Mouse (Mus musculus): ENCODE measurements around the gene Bmp10. TPM values are rescaled to one million over a fixed set of nuclear protein-coding genes. Genes with fewer than 3 reads are reported as not detected.

The Bmp10 gene
- not detected for total RNA-seq (2021)
- long read RNA-seq, experiment 1 = 0 reads
- long read RNA-seq, experiment 2 = 0 reads

DNA sequence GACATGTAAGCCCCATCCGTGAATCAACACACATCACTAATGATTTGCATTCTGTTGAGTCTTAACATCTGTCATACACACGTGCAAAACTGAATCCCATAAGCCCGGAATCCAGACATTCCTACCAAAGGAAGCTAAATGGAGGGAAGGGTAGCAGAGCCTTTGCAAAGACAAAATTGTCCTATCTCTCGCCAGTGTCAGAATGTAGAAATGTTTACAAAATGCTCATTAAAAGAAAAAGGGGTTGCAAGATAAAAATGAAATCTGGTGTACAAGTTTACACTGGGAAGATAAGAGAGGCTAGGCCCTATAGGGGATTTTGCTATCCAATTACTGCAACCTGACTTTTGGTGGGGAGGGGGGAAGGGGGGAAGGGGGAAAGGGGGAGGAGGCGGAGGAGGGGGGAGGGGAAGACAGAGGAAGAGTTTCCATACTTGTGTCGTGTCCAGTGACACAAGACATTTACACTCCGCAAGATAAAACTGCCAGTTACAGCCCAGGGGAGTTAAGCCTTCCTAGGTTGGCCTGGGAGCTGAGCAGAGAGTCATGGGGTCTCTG, at the start of gene Bmp10:
Gene Bmp10, plus strand, starts transcription at position 508 of the 558 bp plus-strand sequence.
- DNase-seq (ENCODE audit: low spot score in 2 of 2) = no peak
- intact Hi-C loops (cut with DNase I) = no loop called here

DNA sequence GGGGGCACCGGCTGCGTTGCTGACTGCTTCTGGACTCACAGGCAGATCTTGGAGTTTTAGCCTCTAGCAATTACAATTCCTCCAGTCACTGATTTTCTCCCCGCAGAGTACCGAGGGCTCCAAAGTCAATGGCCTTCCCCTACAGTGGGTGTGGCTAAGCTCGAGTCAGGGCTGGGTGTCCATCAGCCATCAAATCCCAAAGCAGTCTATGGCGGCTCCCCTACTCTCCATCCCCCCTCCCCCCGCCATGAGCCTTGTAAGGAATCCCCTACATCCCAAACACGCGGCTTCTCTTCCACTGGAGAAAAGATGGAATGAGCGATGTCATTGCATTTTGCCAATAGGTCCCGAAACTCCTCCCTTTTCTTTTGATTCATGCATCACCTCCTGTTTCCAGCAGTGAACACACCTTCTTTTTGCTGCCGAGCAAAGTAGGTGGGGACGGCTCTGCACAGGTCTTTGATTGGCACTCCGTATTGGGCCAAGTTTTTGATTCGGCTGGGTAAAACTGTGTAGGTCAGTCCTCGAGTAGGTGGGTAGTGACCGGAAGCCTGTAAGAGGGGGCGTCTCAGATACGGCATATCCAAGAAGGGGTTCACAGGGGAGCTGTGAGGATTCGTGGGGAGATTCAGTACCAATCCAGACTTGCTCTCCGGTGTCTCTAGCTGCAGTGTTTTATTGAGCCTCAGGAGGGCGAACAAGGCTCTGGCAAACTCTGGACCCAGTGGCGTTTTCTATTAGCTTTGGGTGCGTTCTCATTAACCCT, 44.7 kb upstream of the Bmp10 start:
- intact Hi-C loops (cut with DNase I) = no loop called here

DNA sequence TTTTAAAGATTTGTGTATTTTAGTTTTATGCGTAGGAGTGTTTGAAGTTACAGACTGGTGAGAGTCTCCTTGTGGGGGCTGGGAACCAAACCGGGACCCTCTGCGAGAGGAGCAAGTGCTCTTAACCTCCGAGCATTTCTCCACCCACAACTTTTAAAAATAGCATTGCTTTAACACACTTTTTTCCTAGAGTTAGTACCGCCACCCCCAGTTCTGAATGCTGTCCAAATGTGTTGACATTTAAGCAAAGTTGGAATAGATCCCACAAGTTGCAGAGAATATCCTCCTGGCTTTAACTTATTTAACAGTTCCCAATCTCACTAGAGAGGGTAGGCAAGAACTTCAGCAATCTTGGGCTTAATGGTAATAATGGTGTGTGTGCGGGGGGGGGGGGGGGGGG, 44.0 kb upstream of the Bmp10 start:
- peak; percentile 40 to 76 for DNase-seq (ENCODE audit: low spot score in 2 of 2)
- intact Hi-C loops (cut with DNase I) = no loop called here

More for the DNA sequence above, 44.7 kb upstream of the Bmp10 start:
- peak; percentile 38 to 44 for DNase-seq (ENCODE audit: low spot score in 2 of 2)

GRCm38 (mm10) chr6:87386203-87386602, 42.6 kb upstream of the Bmp10 start:
- intact Hi-C loops (cut with DNase I) = loop anchor here (1.0 to 2.0 kb wide), 2 partner anchors 51 to 285 kb away; partner anchors contain the start of gene Antxr1
- DNase-seq (ENCODE audit: low spot score in 2 of 2) = peak; percentile 81 to 87

DNA sequence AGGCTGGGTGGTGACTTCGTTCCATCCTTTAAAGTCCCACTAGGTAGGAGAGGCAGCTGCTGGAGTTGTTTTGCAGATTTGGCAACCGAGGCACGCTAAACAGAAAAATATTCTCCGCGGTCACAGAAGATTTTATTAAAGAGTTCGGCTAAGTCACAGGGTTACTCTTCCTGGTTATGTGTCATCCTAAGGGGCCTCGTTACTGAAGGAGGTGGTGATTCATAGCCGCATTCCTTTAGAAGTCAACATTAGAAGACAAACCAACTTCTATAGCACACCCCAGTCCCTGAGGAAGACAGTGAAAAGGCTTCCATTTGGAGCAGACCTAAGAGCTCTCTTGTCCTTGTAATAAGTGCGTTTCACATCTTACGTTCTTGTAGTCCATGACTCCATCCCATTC, 42.1 kb upstream of the Bmp10 start:
- no peak for DNase-seq (ENCODE audit: low spot score in 2 of 2)
- intact Hi-C loops (cut with DNase I) = loop anchor here (1.0 to 2.0 kb wide), 2 partner anchors 52 to 285 kb away; partner anchors contain the start of gene Antxr1

DNA sequence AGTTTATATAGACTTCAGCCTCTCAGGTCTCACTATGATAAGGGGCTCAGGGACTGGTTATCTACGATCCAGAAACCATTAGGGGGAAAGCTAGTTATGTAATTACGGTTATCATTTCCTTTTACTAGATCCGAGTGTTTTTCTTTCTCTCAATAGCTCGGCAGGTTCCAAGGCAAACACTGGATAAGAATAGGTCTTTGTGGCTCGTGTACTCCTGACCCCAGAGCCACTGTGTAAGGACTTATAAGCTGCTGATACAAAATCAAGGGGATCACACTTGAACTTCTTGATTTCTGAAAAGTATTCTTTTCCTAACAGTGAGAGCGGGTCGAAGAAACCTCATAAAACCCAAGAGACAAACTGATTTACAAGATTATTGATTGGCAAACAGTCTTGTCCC, 39.9 kb upstream of the Bmp10 start, which contains the start of gene Gkn3:
Gene Gkn3, minus strand, starts transcription at position 59 of the 400 bp plus-strand sequence.
- DNase-seq (ENCODE audit: low spot score in 2 of 2) = no peak
- intact Hi-C loops (cut with DNase I) = no loop called here

GRCm38 (mm10) chr6:87389455-87389989, 39.3 kb upstream of the Bmp10 start:
- DNase-seq (ENCODE audit: low spot score in 2 of 2) = no peak
- intact Hi-C loops (cut with DNase I) = no loop called here

GRCm38 (mm10) chr6:87393466-87394205, 35.2 kb upstream of the Bmp10 start:
- DNase-seq (ENCODE audit: low spot score in 2 of 2) = no peak
- intact Hi-C loops (cut with DNase I) = no loop called here

- no peak for DNase-seq (ENCODE audit: low spot score in 2 of 2)
- intact Hi-C loops (cut with DNase I) = loop anchor here (5.0 kb wide), 2 partner anchors 53 to 128 kb away; no protein-coding TSS in a partner anchor
Observed at GRCm38 (mm10) chr6:87394783-87395182, 34.0 kb upstream of the Bmp10 start.

DNA sequence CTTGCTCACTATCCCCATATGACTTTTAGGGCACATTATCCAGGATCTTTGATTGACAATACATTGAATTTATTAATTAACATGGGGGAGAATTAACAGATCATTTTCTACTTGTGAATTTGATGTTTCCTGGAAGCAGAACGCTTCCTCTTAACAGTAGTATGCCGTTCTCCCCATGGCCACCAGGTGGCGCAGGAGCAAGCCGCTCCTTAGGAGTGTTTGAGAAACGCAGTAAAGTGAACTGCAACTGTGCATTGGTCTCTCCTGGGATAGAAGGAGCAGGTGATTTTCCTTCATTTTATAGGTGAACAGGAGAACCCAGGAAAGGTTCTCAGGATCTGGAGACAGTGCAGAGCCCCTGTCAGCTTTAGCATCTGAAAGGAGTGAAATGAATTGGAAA, 29.7 kb upstream of the Bmp10 start:
- intact Hi-C loops (cut with DNase I) = loop anchor here (5.0 kb wide), 2 partner anchors 48 to 123 kb away; no protein-coding TSS in a partner anchor
- DNase-seq (ENCODE audit: low spot score in 2 of 2) = peak; percentile 57 to 84

- DNase-seq (ENCODE audit: low spot score in 2 of 2) = no peak
- intact Hi-C loops (cut with DNase I) = loop anchor here (5.0 kb wide), 2 partner anchors 47 to 122 kb away; no protein-coding TSS in a partner anchor
Observed at GRCm38 (mm10) chr6:87399886-87400566, 28.8 kb upstream of the Bmp10 start.

- intact Hi-C loops (cut with DNase I) = no loop called here
- DNase-seq (ENCODE audit: low spot score in 2 of 2) = no peak
Observed at GRCm38 (mm10) chr6:87401456-87401855, 27.3 kb upstream of the Bmp10 start.

DNA sequence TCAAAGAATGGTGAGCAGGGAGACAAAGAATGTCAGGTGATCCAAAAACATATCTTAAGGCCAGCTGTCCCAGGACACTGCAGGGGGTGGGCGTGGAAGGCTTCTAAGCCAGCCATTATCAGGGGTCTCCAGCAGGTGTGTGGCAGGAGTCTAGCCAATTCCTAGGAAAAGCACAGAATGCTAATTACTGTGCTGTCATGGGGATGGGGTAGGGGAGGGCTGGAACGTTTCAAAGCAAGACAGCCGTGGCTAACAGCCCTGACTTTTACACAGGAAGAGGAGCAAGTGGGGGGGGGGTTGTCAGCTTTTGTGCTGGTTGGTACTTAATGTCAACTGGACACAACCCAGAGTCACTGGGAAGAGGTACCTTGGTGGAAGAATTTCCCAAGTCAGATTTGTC, 16.8 kb upstream of the Bmp10 start:
- no peak for DNase-seq (ENCODE audit: low spot score in 2 of 2)
- intact Hi-C loops (cut with DNase I) = no loop called here

GRCm38 (mm10) chr6:87422304-87422703, 6.5 kb upstream of the Bmp10 start:
- no peak for DNase-seq (ENCODE audit: low spot score in 2 of 2)
- intact Hi-C loops (cut with DNase I) = no loop called here

DNA sequence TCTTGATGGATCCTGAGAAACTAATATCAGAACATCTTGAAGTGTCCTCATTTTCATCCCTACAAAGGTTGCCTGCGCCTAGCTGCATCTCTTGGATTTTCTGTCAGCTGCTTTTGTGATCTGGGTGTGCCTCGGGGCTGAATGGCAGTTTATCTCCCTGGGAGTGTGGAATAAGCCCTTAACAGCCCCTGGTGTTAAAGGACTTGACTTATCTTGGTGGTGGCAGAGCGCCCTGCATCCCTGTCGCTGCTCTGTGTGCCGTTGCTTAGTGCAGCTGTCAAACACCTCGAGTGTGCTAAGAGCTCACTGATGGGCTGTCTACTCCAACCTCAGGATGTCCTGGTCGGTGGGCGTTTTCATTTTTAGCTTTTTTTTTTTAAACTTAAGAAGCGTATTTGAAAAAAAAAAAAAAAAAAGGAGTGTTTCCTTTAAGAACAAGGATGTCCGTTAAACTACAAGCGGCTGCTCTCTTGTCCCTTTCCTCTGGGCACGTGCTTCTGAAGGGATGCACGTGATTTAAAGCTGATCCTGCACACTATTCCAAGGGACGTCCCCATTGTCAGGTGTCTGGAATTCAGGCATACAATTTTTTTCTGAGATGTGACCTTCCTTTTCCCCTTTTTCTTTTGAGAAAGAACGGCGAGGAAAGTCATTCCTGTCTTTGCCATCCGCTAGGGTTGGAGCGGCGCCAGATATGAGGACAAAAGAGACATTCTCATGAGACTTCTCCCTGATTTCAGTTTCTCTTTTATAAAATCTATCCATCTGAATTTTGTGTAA, 4.6 kb upstream of the Bmp10 start:
- intact Hi-C loops (cut with DNase I) = no loop called here
- DNase-seq (ENCODE audit: low spot score in 2 of 2) = peak in 1 of 2 experiments; percentile 29

DNA sequence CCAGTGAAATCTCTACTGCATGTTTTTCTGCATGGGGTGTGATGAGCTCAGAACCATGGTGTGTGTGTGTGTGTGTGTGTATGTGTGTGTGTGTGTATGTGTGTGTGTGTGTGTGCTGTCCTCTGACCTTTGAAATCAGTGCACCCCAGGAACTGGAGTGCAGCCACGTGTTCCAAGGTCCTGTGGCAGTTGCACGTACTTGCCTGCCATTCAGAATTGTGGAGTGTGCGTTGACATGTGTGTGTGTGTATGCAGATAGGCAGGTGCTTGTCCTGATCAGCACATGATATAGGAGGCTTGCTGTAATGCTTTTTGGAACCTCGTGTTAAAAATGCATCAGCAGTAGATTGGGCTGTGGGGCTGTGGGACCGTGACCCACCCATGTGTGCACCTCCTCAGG, 1.8 kb upstream of the Bmp10 start:
- intact Hi-C loops (cut with DNase I) = no loop called here
- no peak for DNase-seq (ENCODE audit: low spot score in 2 of 2)

DNA sequence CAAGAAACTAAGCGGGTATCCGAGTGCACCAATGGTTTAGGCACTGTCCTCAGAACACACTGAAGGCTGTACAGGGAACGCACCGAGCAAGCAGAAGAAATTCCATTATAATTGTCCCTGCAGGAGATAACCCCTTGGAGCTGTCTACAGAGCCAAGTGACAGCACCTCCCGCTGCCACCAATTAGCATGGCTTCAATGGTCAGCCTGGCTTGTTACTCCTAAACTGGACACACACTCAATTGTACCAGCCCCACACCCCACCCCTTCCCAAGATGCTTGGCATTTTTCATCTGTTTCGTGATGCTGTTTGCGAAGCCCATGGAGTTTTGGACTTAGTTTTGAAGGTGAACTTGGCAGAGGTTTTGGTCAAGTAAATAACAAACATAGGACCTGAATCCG, 1.2 kb upstream of the Bmp10 start:
- intact Hi-C loops (cut with DNase I) = no loop called here
- DNase-seq (ENCODE audit: low spot score in 2 of 2) = no peak

DNA sequence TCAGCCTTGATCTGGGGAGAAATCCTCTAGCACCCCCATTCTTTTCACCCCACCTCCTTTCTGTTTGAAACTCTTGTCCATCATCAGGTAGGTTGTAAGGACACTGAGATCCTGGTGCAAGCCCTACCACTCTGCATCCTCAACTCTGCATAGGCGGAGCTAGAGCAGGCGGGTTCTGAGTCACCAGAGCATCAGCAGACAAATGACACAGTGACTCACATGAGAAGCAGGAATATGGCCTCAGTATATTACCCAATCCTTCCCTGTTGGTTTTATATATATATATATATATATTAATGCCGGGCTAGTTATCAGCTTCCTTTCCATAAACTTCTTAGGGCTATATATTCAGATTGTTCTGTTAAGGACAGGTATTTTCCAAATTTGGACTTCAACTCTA, 7.0 kb downstream of the Bmp10 start:
- intact Hi-C loops (cut with DNase I) = no loop called here
- no peak for DNase-seq (ENCODE audit: low spot score in 2 of 2)
